Mouse (Mus musculus) gastrocnemius, adult 8-10 months (tissue): ENCODE results near the gene Arhgef15. TPM values are rescaled to one million over a fixed set of nuclear protein-coding genes. Genes with fewer than 3 reads are reported as not detected.
"Not testable (repeated sequence)": the region's sequence is repeated elsewhere in the genome, so short reads cannot be mapped to it uniquely, and the experiment has no call there.

Experiments
- DNase-seq, 2 experiments: peaks; one replicate each; pipeline ENCODE4 v3.0.0; 2022; ENCODE audit warnings: low spot score in 2 of 2
- total RNA-seq, 4 experiments: library from RNA; stranded (reverse); gene quantifications; 2 replicates each; pipeline ENCODE4 v1.2.4; 2022

Gene Arhgef15
- total RNA-seq, result 1 to 10 TPM; 5.3 to 8.1 (median 6.6) TPM

- no peak for DNase-seq
These were observed at the start of gene Arhgef15 for GRCm38 (mm10) chr11:68957308-68957707. Gene Arhgef15 (minus strand): TSS chr11:68957480.

GRCm38 (mm10) chr11:69006575-69006974 lies 49.3 kb upstream of the Arhgef15 start:
- DNase-seq, result not testable (repeated sequence)

GRCm38 (mm10) chr11:69005193-69005592 lies 47.9 kb upstream of the Arhgef15 start:
- DNase-seq, result no peak

- DNase-seq, result no peak
These were observed 46.3 kb upstream of the Arhgef15 start for GRCm38 (mm10) chr11:69003592-69003991.

- not testable (repeated sequence) for DNase-seq
These were observed 45.5 kb upstream of the Arhgef15 start for GRCm38 (mm10) chr11:69002782-69003181.

GRCm38 (mm10) chr11:68997080-68997479 lies 39.8 kb upstream of the Arhgef15 start:
- no peak for DNase-seq

GRCm38 (mm10) chr11:68994377-68994776 lies 37.1 kb upstream of the Arhgef15 start:
- DNase-seq, result no peak

GRCm38 (mm10) chr11:68993122-68993521 lies 35.8 kb upstream of the Arhgef15 start:
- no peak for DNase-seq

- DNase-seq, result peak; percentile 41 to 69
These were observed 31.1 kb upstream of the Arhgef15 start for GRCm38 (mm10) chr11:68988341-68988740.

- DNase-seq, result no peak
These were observed 30.1 kb upstream of the Arhgef15 start for GRCm38 (mm10) chr11:68987365-68987882.

- DNase-seq, result peak; percentile 31 to 47
These were observed 25.5 kb upstream of the Arhgef15 start for GRCm38 (mm10) chr11:68982639-68983369.

GRCm38 (mm10) chr11:68980919-68981318 lies 23.6 kb upstream of the Arhgef15 start:
- no peak for DNase-seq

GRCm38 (mm10) chr11:68979320-68979733 lies 22.0 kb upstream of the Arhgef15 start:
- no peak for DNase-seq

GRCm38 (mm10) chr11:68975601-68976000 lies 18.3 kb upstream of the Arhgef15 start:
- DNase-seq, result no peak

GRCm38 (mm10) chr11:68975085-68975484 lies 17.8 kb upstream of the Arhgef15 start, which contains the start of gene Rangrf:
Gene Rangrf (minus strand): TSS chr11:68975185.
- DNase-seq, result no peak

- no peak for DNase-seq
These were observed 16.8 kb upstream of the Arhgef15 start for GRCm38 (mm10) chr11:68974059-68974450.

GRCm38 (mm10) chr11:68973250-68974058 lies 16.2 kb upstream of the Arhgef15 start:
- peak; percentile 83 to 87 for DNase-seq

- DNase-seq, result peak in 1 of 2 experiments; percentile 44
These were observed 13.0 kb upstream of the Arhgef15 start for GRCm38 (mm10) chr11:68970232-68970631.

GRCm38 (mm10) chr11:68968752-68969151 lies 11.5 kb upstream of the Arhgef15 start:
- DNase-seq, result no peak

GRCm38 (mm10) chr11:68967337-68968282 lies 10.3 kb upstream of the Arhgef15 start, which contains the start of gene Slc25a35:
Gene Slc25a35 (plus strand): TSS chr11:68968131.
- peak; percentile 82 to 88 for DNase-seq

- DNase-seq, result no peak
These were observed 9.3 kb upstream of the Arhgef15 start for GRCm38 (mm10) chr11:68966554-68966953.
